Comparison of ENCODE assay signal across 23 mouse cellular contexts in genomic region chr2:120700379-120700885, GRCm38 (mm10).
"Had no signal": no experiment of that assay in that cellular context is flagged by ENCODE, and none has a peak within 500 bp of the region (broad histone marks: within the 10 kb centered on the region; RNA-seq: fewer than 3 reads in every experiment).

No protein-coding gene starts in this region.

- H3K27ac ChIP-seq: kidney, embryonic 15.5 days; left cerebral cortex, adult 2 months; limb, embryonic 12.5 days; limb, embryonic 15.5 days; macrophage; midbrain, embryonic 10.5 days; midbrain, embryonic 13.5 days; neural tube, embryonic 13.5 days; stomach, embryonic 15.5 days had no signal

- H3K4me2 ChIP-seq: kidney, embryonic 15.5 days; limb, embryonic 12.5 days; limb, embryonic 15.5 days; lung, embryonic 14.5 days; midbrain, embryonic 13.5 days; neural tube, embryonic 13.5 days; stomach, embryonic 15.5 days had no signal

- H3K4me3 ChIP-seq: kidney, embryonic 15.5 days; left cerebral cortex, adult 2 months; limb, embryonic 12.5 days; limb, embryonic 15.5 days; midbrain, embryonic 10.5 days; midbrain, embryonic 13.5 days; myocyte; neural tube, embryonic 13.5 days; stomach, embryonic 15.5 days had no signal

- H3K9me3 ChIP-seq: kidney, embryonic 15.5 days; limb, embryonic 12.5 days; limb, embryonic 15.5 days; midbrain, embryonic 10.5 days; midbrain, embryonic 13.5 days; neural tube, embryonic 13.5 days; stomach, embryonic 15.5 days had no signal

- H3K4me1 ChIP-seq: kidney, embryonic 15.5 days; limb, embryonic 12.5 days; limb, embryonic 15.5 days; midbrain, embryonic 10.5 days; midbrain, embryonic 13.5 days; neural tube, embryonic 13.5 days; stomach, embryonic 15.5 days had no signal

- DNase-seq: kidney, adult 2 months; kidney, postnatal 10 days; kidney, postnatal 36 days; layer of hippocampus, postnatal 36 days; left cerebral cortex, postnatal 4 days; lung, embryonic 14.5 days; retina, postnatal 1 day; right cerebral cortex, postnatal 25 days; spleen, adult 18-20 months; thymus, postnatal 36 days had no signal

- H3K9ac ChIP-seq: kidney, embryonic 15.5 days; limb, embryonic 12.5 days; limb, embryonic 15.5 days; lung, embryonic 14.5 days; midbrain, embryonic 13.5 days; neural tube, embryonic 13.5 days; stomach, embryonic 15.5 days had no signal

- ATAC-seq: intestine, embryonic 16.5 days; lung, postnatal 0 days; midbrain, embryonic 13.5 days; midbrain, embryonic 16.5 days had no signal

- H3K27me3 ChIP-seq: kidney, embryonic 15.5 days; limb, embryonic 12.5 days; limb, embryonic 15.5 days; midbrain, embryonic 13.5 days; neural tube, embryonic 13.5 days; stomach, embryonic 15.5 days had no signal
